Mouse (Mus musculus) CD8-positive naive resting alpha-beta T cell, adult 57 days (primary cell): ENCODE results near the gene Hyal6. TPM values are rescaled to one million over a fixed set of nuclear protein-coding genes. Genes with fewer than 3 reads are reported as not detected.

ENCODE experiments used
- total RNA-seq: library from RNA; stranded (reverse); gene quantifications from one replicate; pipeline ENCODE4 v1.2.4, GENCODE M21; 2023

Hyal6 gene
- not detected for total RNA-seq

GRCm38 (mm10) chr6:24732945-24733344, at the start of gene Hyal6:
TSS of gene Hyal6 (plus strand) at chr6:24733245.

GRCm38 (mm10) chr6:24748029-24748428, 15.0 kb downstream of the Hyal6 start, which contains the start of gene Hyal4:
TSS of gene Hyal4 (plus strand) at chr6:24748329.

GRCm38 (mm10) chr6:24790888-24791287, 57.8 kb downstream of the Hyal6 start, which contains the start of gene Spam1:
TSS of gene Spam1 (plus strand) at chr6:24791188.

Other genes starting within 250 kb of the Hyal6 start
- not detected for gene Iqub, start 218.2 kb upstream of the Hyal6 start, total RNA-seq
- gene Ndufa5, start 205.2 kb upstream of the Hyal6 start, total RNA-seq: 50.2 TPM
- not detected for gene Asb15, start 205.1 kb upstream of the Hyal6 start, total RNA-seq
- not detected for gene Lmod2, start 135.5 kb upstream of the Hyal6 start, total RNA-seq
- 41.4 TPM for gene Wasl, start 68.2 kb upstream of the Hyal6 start, total RNA-seq
- gene Hyal4, start 15.1 kb downstream of the Hyal6 start, total RNA-seq: not detected
- gene Spam1, start 57.9 kb downstream of the Hyal6 start, total RNA-seq: not detected
- not detected for gene Hyal5, start 124.8 kb downstream of the Hyal6 start, total RNA-seq
- not detected for gene Tmem229a, start 223.1 kb downstream of the Hyal6 start, total RNA-seq